Mouse (Mus musculus) limb, embryonic 11.5 days (tissue): Measurements from ENCODE around the gene Slc36a1. TPM values are rescaled to one million over a fixed set of nuclear protein-coding genes. Genes with fewer than 3 reads are reported as not detected.

Source experiments
- ATAC-seq: fragments of 200-750 bp; cut with Nextera tagmentation; 2 replicates; pipeline ENCODE4 v1.8.0; 2017; ENCODE audit warnings: low read depth; ENCODE audit not compliant: insufficient number of reproducible peaks, low FRiP score, low TSS enrichment
- DNase-seq: peaks from one replicate; pipeline ENCODE4 v3.0.0-alpha.2; 2015; ENCODE audit warnings: low spot score
- H3K27ac ChIP-seq: fragments of 300-500 bp; sonication (generic); replicated peaks from 2 replicates; pipeline ENCODE4 v1.5.1; 2014; ENCODE audit warnings: low read depth, mild to moderate bottlenecking, low read length
- H3K27me3 ChIP-seq: fragments of 300-500 bp; sonication (generic); 2 replicates; pipeline ENCODE4 v1.6.1; 2014; ENCODE audit warnings: mild to moderate bottlenecking, low read length, mixed read lengths; ENCODE audit not compliant: control insufficient read depth, insufficient read depth
- H3K36me3 ChIP-seq: fragments of 300-500 bp; sonication (generic); 2 replicates; pipeline ENCODE4 v1.6.1; 2014; ENCODE audit warnings: mild to moderate bottlenecking, low read length, moderate library complexity, mixed read lengths; ENCODE audit not compliant: control insufficient read depth, insufficient read depth
- H3K4me1 ChIP-seq: fragments of 300-500 bp; sonication (generic); 2 replicates; pipeline ENCODE4 v1.6.1; 2014; ENCODE audit warnings: low read length, mixed read lengths; ENCODE audit not compliant: control insufficient read depth, insufficient read depth
- H3K4me2 ChIP-seq: fragments of 300-500 bp; sonication (generic); 2 replicates; pipeline ENCODE4 v1.6.1; 2014; ENCODE audit warnings: low read depth, mild to moderate bottlenecking, moderate library complexity; ENCODE audit not compliant: severe bottlenecking
- H3K4me3 ChIP-seq: fragments of 300-500 bp; sonication (generic); 2 replicates; pipeline ENCODE4 v1.5.1; 2014; ENCODE audit warnings: low read depth, low read length
- H3K9ac ChIP-seq: fragments of 300-500 bp; sonication (generic); 2 replicates; pipeline ENCODE4 v1.6.1; 2014; ENCODE audit warnings: mild to moderate bottlenecking, low read length
- H3K9me3 ChIP-seq: fragments of 300-500 bp; sonication (generic); 2 replicates; pipeline ENCODE4 v1.6.1; 2016; ENCODE audit warnings: low read length; ENCODE audit not compliant: control insufficient read depth
- WGBS: fragments of 180-500 bp; shearing (Covaris S2); extraction: QIAGEN DNeasy Blood & Tissue Kit; methylation state at CpG from one replicate; pipeline ENCODE4 v1.1.7; 2014; 5-methylcytosine and 5-hydroxymethylcytosine counted together
- polyA plus RNA-seq: library from polyadenylated mRNA; unstranded; fragments of >200 nt; fragmentation: Nextera tagmentation; extraction: Ambion mirVana; gene quantifications from 2 replicates; pipeline ENCODE4 v1.2.1, GENCODE M21; 2014

Gene Slc36a1
- polyA plus RNA-seq: 1.7 and 1.9 TPM in 2 replicates

- Histone ChIP-seq H3K4me3 (peak within 1 kb of the TSS; percentile 63), H3K4me2 (peak within 1 kb of the TSS; percentile 86), H3K27ac (no peak within 1 kb of the TSS), H3K9me3 (no peaks in the 10 kb centered on the region), H3K4me1 (no peaks in the 10 kb centered on the region), H3K36me3 (no peaks in the 10 kb centered on the region), H3K27me3 (no peaks in the 10 kb centered on the region), H3K9ac (peak within 1 kb of the TSS; percentile 62)
- ATAC-seq (peak; percentile 90), DNase-seq (peak; percentile 98)
- 0% methylated on average over 31 of the region's 31 CpGs for WGBS
These were observed at the start of gene Slc36a1 for GRCm38 (mm10) chr11:55204159-55204596. Gene Slc36a1, plus strand, starts transcription at chr11:55204350.

GRCm38 (mm10) chr11:55154398-55155069 lies 49.6 kb upstream of the Slc36a1 start:
- no peaks in the 10 kb centered on the region for H3K36me3 ChIP-seq
- H3K9ac ChIP-seq: no peak overlapping the region
- no peaks in the 10 kb centered on the region for H3K27me3 ChIP-seq
- no peaks in the 10 kb centered on the region for H3K4me1 ChIP-seq
- ATAC-seq (no peak), DNase-seq (no peak)
- no peak overlapping the region for H3K4me3 ChIP-seq
- no peak overlapping the region for H3K4me2 ChIP-seq
- H3K9me3 ChIP-seq: no peaks in the 10 kb centered on the region
- H3K27ac ChIP-seq: no peak overlapping the region
- 67% methylated on average over 3 of the region's 3 CpGs for WGBS

GRCm38 (mm10) chr11:55155070-55155421 lies 49.1 kb upstream of the Slc36a1 start:
- H3K4me2 ChIP-seq: no peak overlapping the region
- H3K4me3 ChIP-seq: no peak overlapping the region
- 78% methylated on average over 6 of the region's 6 CpGs for WGBS
- no peak overlapping the region for H3K9ac ChIP-seq
- ATAC-seq: no peak
- H3K36me3 ChIP-seq: no peaks in the 10 kb centered on the region
- H3K27me3 ChIP-seq: no peaks in the 10 kb centered on the region
- no peaks in the 10 kb centered on the region for H3K4me1 ChIP-seq
- no peak for DNase-seq
- no peaks in the 10 kb centered on the region for H3K9me3 ChIP-seq
- H3K27ac ChIP-seq: no peak overlapping the region

DNA sequence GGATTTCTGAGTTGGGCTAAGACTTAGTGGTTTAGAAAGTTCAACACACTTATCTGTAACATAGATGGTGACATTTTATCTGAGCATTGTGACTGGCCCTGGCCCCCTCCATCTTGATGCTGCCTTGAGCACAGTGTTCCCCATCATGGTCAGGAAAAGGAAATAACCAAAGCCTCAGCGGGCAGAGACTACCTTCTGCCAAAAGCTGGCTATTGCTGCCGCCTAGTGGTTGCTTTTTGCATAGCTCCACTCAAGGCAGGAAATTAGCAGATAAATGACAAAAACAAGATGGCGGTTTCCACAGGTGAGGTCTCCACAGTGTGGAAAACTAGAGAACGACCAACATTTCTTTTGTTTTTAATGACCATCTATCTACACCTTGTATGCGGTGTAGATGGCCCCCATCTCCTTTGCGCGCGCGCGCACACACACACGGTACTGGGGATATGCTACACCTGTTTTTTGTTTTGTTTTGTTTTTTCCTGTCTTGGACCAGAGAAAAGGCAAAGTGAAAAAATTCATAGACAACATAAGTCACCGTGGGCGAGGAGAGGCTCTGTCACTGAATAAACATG lies 45.3 kb upstream of the Slc36a1 start:
- WGBS: 59% methylated on average over 13 of the region's 13 CpGs
- Histone ChIP-seq H3K4me3 (no peak overlapping the region), H3K9me3 (no peaks in the 10 kb centered on the region), H3K4me1 (no peaks in the 10 kb centered on the region), H3K36me3 (no peaks in the 10 kb centered on the region), H3K27ac (no peak overlapping the region), H3K27me3 (no peaks in the 10 kb centered on the region), H3K9ac (no peak overlapping the region), H3K4me2 (no peak overlapping the region)
- DNase-seq: peak; percentile 86
- 0 out of 2 replicates have a peak, but pooled peaks have one; percentile 17 for ATAC-seq

DNA sequence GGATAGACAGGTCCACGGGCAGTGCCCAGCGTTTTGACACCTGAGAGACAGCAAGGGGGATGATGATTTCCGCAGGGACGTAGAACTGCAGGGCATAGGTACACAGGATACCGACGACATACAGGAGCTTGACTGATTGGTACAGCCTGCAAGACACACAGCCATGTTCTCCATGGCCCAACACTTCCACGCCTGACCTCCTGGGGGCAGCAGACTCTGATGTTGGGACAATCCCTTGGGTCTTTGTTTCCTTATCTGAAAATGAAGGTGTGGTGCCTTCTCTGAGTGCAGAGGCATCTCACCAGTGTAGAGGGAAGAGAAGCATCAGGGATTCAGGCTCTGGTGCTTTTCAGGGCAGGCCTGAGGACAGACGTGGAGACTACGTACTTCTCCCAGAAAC lies 41.5 kb upstream of the Slc36a1 start:
- DNase-seq (peak; percentile 62), ATAC-seq (no peak)
- 49% methylated on average over 9 of the region's 9 CpGs for WGBS
- H3K36me3 ChIP-seq: no peaks in the 10 kb centered on the region
- no peaks in the 10 kb centered on the region for H3K4me1 ChIP-seq
- H3K9me3 ChIP-seq: no peaks in the 10 kb centered on the region
- no peak overlapping the region for H3K27ac ChIP-seq
- no peaks in the 10 kb centered on the region for H3K27me3 ChIP-seq
- H3K9ac ChIP-seq: no peak overlapping the region
- H3K4me2 ChIP-seq: no peak overlapping the region
- no peak overlapping the region for H3K4me3 ChIP-seq

DNA sequence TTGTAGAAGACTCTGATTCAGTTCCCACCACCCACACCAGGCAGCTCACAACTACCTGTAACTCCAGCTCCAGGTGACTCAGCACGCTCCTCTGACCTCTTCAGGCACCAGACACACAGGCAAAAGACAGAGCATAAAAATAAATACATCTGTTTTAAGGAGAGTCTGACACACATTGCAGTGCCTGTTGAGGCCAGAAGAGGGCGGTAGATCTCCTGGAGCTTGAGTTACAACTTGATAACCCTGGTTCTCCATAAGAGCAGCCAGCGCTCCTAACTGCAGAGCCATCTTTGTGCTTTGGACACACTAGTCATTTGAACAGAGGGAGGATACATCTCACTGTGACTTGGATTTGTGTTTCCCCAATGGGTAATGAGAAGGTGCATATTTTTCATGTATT lies 39.4 kb upstream of the Slc36a1 start:
- Histone ChIP-seq H3K4me1 (no peaks in the 10 kb centered on the region), H3K27ac (no peak overlapping the region), H3K27me3 (no peaks in the 10 kb centered on the region), H3K9ac (no peak overlapping the region), H3K4me2 (no peak overlapping the region), H3K4me3 (no peak overlapping the region), H3K9me3 (no peaks in the 10 kb centered on the region), H3K36me3 (no peaks in the 10 kb centered on the region)
- ATAC-seq (no peak), DNase-seq (peak; percentile 33)
- 44% methylated on average over 3 of the region's 3 CpGs for WGBS

- no peak for DNase-seq
- no peak for ATAC-seq
- H3K27me3 ChIP-seq: no peaks in the 10 kb centered on the region
- no peak overlapping the region for H3K4me3 ChIP-seq
- no peaks in the 10 kb centered on the region for H3K9me3 ChIP-seq
- H3K4me1 ChIP-seq: no peaks in the 10 kb centered on the region
- no peak overlapping the region for H3K9ac ChIP-seq
- H3K4me2 ChIP-seq: no peak overlapping the region
- WGBS: 89% methylated on average over 7 of the region's 7 CpGs
- no peak overlapping the region for H3K27ac ChIP-seq
- H3K36me3 ChIP-seq: no peaks in the 10 kb centered on the region
These were observed 38.4 kb upstream of the Slc36a1 start for GRCm38 (mm10) chr11:55165748-55166147.

DNA sequence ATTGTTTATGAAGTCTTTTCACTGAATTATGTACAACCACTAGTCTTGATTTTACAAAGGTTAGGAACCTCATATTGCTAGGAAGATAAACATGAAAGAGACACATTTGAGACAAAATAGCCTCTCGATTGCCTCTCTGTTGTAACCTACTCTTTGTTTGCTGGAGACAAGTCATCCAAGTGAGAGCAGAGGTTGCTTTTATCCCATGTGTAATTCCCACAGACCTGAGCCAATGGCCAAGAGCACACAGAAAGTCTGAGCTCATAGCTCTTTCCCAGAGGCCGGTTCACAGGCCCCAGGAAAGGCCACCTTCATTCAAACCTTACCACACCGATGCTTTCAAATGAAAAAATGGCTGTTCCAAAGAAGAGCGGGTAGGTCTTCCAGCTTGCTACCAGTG lies 35.6 kb upstream of the Slc36a1 start:
- H3K27ac ChIP-seq: no peak overlapping the region
- no peak overlapping the region for H3K4me3 ChIP-seq
- no peak overlapping the region for H3K9ac ChIP-seq
- no peaks in the 10 kb centered on the region for H3K36me3 ChIP-seq
- no peak overlapping the region for H3K4me2 ChIP-seq
- DNase-seq (no peak), ATAC-seq (no peak)
- H3K4me1 ChIP-seq: no peaks in the 10 kb centered on the region
- H3K9me3 ChIP-seq: no peaks in the 10 kb centered on the region
- 79% methylated on average over 4 of the region's 4 CpGs for WGBS
- H3K27me3 ChIP-seq: no peaks in the 10 kb centered on the region
